Mouse (Mus musculus) MEL (cell line): ENCODE results near the gene Btn1a1. TPM values are rescaled to one million over a fixed set of nuclear protein-coding genes. Genes with fewer than 3 reads are reported as not detected.

Source experiments
- DNase-seq: peaks from one replicate; pipeline ENCODE4 v3.0.0; 2011; ENCODE audit warnings: low read depth, low spot score
- H3K27ac ChIP-seq: 2 replicates; pipeline ENCODE4 v1.5.1; 2012; ENCODE audit warnings: low read depth, mild to moderate bottlenecking, control low read depth, low read length, moderate library complexity; ENCODE audit not compliant: control insufficient read depth
- H3K27me3 ChIP-seq, 2 experiments: fragments of 150-350 bp in 1 of 2; sonication (generic) in 1 of 2; 2 replicates each; pipeline ENCODE4 v1.6.1; 2012; ENCODE audit warnings: low read length in 2 of 2, mild to moderate bottlenecking in 2 of 2, improper control_type of control experiment in 1 of 2, moderate library complexity in 1 of 2; ENCODE audit not compliant: insufficient read depth in 2 of 2, control insufficient read depth in 1 of 2
- H3K36me3 ChIP-seq, 2 experiments: 2 replicates each; pipeline ENCODE4 v1.6.1; 2012 to 2014; ENCODE audit warnings: low read length in 2 of 2, improper control_type of control experiment in 1 of 2, inconsistent platforms in 1 of 2, mild to moderate bottlenecking in 1 of 2; ENCODE audit not compliant: insufficient read depth in 2 of 2, control insufficient read depth in 1 of 2
- H3K4me1 ChIP-seq, 2 experiments: fragments of 150-350 bp in 1 of 2; sonication (generic) in 1 of 2; 2 replicates each; pipeline ENCODE4 v1.6.1; 2012; ENCODE audit warnings: low read length in 2 of 2, improper control_type of control experiment in 1 of 2, mild to moderate bottlenecking in 1 of 2; ENCODE audit not compliant: insufficient read depth in 2 of 2, control insufficient read depth in 1 of 2
- H3K4me3 ChIP-seq, 2 experiments: fragments of 150-350 bp in 1 of 2; sonication (generic) in 1 of 2; 2 replicates each; pipeline ENCODE4 v1.5.1; 2012; ENCODE audit warnings: low read depth in 2 of 2, low read length in 2 of 2, mild to moderate bottlenecking in 2 of 2, moderate library complexity in 2 of 2, control low read depth in 1 of 2, improper control_type of control experiment in 1 of 2; ENCODE audit not compliant: control insufficient read depth in 1 of 2, insufficient read depth in 1 of 2
- H3K79me2 ChIP-seq: 2 replicates; pipeline ENCODE4 v1.6.1; 2012; ENCODE audit warnings: mild to moderate bottlenecking, low read length, moderate library complexity; ENCODE audit not compliant: control insufficient read depth, poor library complexity, insufficient read depth
- H3K9ac ChIP-seq: 2 replicates; pipeline ENCODE4 v1.6.1; 2012; ENCODE audit warnings: low read depth, mild to moderate bottlenecking, control low read depth, low read length, moderate library complexity; ENCODE audit not compliant: control insufficient read depth, poor library complexity, severe bottlenecking
- H3K9me3 ChIP-seq: fragments of 150-350 bp; sonication (generic); replicated peaks from 2 replicates; pipeline ENCODE4 v1.6.1; 2012; ENCODE audit warnings: mild to moderate bottlenecking, low read length, improper control_type of control experiment, moderate library complexity; ENCODE audit not compliant: insufficient read depth
- CHD1 ChIP-seq: IDR thresholded peaks from 2 replicates; pipeline ENCODE4 v1.6.1; 2012; ENCODE audit warnings: low read depth, mild to moderate bottlenecking, inconsistent platforms, low read length, improper control_type of control experiment
- CTCF ChIP-seq, 3 experiments: IDR thresholded peaks in 2 of 3; conservative IDR thresholded peaks in 1 of 3; 2 replicates each; pipeline ENCODE4 v1.5.1; 2011 to 2012; ENCODE audit warnings: low read length in 3 of 3, low read depth in 2 of 3, mild to moderate bottlenecking in 2 of 3, improper control_type of control experiment in 1 of 3, inconsistent platforms in 1 of 3, mixed read lengths in 1 of 3, moderate library complexity in 1 of 3; ENCODE audit not compliant: control insufficient read depth in 1 of 3, insufficient read depth in 1 of 3, poor library complexity in 1 of 3, severe bottlenecking in 1 of 3
- GABPA ChIP-seq: IDR thresholded peaks from 2 replicates; pipeline ENCODE4 v1.6.1; 2012; ENCODE audit warnings: low read depth, mild to moderate bottlenecking, inconsistent platforms, low read length, improper control_type of control experiment, moderate library complexity
- HCFC1 ChIP-seq: IDR thresholded peaks from 2 replicates; pipeline ENCODE4 v1.6.1; 2012; ENCODE audit warnings: low read depth, mild to moderate bottlenecking, inconsistent platforms, low read length, improper control_type of control experiment, moderate library complexity
- JUND ChIP-seq: IDR thresholded peaks from 2 replicates; pipeline ENCODE4 v1.6.1; 2011; ENCODE audit warnings: low read depth, mild to moderate bottlenecking, improper control_type of control experiment, low read length
- MAFK ChIP-seq: IDR thresholded peaks from 2 replicates; pipeline ENCODE4 v1.6.1; 2011; ENCODE audit warnings: low read depth, mild to moderate bottlenecking, low read length, improper control_type of control experiment, borderline replicate concordance
- MAX ChIP-seq: IDR thresholded peaks from 2 replicates; pipeline ENCODE4 v1.6.1; 2011; ENCODE audit warnings: low read length, improper control_type of control experiment
- MAZ ChIP-seq: IDR thresholded peaks from 2 replicates; pipeline ENCODE4 v1.6.1; 2012; ENCODE audit warnings: low read depth, mild to moderate bottlenecking, inconsistent platforms, low read length, improper control_type of control experiment
- MXI1 ChIP-seq: IDR thresholded peaks from 2 replicates; pipeline ENCODE4 v1.6.1; 2011; ENCODE audit warnings: mild to moderate bottlenecking, low read depth, low read length, improper control_type of control experiment
- MYB ChIP-seq: IDR thresholded peaks from 2 replicates; pipeline ENCODE4 v1.6.1; 2011; ENCODE audit warnings: mild to moderate bottlenecking, low read depth, low read length, improper control_type of control experiment
- NELFE ChIP-seq: IDR thresholded peaks from 2 replicates; pipeline ENCODE4 v1.6.1; 2011; ENCODE audit warnings: low read depth, low read length, improper control_type of control experiment
- NRF1 ChIP-seq: IDR thresholded peaks from 2 replicates; pipeline ENCODE4 v1.6.1; 2014; ENCODE audit warnings: low read depth, mild to moderate bottlenecking, inconsistent platforms, low read length, improper control_type of control experiment, moderate library complexity; ENCODE audit not compliant: poor library complexity, insufficient read depth, severe bottlenecking
- POLR2AphosphoS2 ChIP-seq: IDR thresholded peaks from 2 replicates; pipeline ENCODE4 v1.6.1; 2011; ENCODE audit warnings: low read length, improper control_type of control experiment
- TAL1 ChIP-seq: IDR thresholded peaks from 2 replicates; pipeline ENCODE4 v1.6.1; 2012; ENCODE audit warnings: mild to moderate bottlenecking, inconsistent platforms, low read length, moderate library complexity, mixed read lengths
- TBP ChIP-seq: IDR thresholded peaks from 2 replicates; pipeline ENCODE4 v1.8.0; 2011; ENCODE audit warnings: low read depth, low read length, improper control_type of control experiment
- USF2 ChIP-seq, 2 experiments: IDR thresholded peaks; 2 replicates each; pipeline ENCODE4 v1.6.1; 2011 to 2012; ENCODE audit warnings: improper control_type of control experiment in 2 of 2, low read length in 2 of 2, borderline replicate concordance in 1 of 2, inconsistent platforms in 1 of 2, low read depth in 1 of 2, mild to moderate bottlenecking in 1 of 2; ENCODE audit not compliant: insufficient read depth in 1 of 2
- ZC3H11A ChIP-seq: IDR thresholded peaks from 2 replicates; pipeline ENCODE4 v1.6.1; 2012; ENCODE audit warnings: low read depth, mild to moderate bottlenecking, inconsistent platforms, low read length, improper control_type of control experiment
- ZMIZ1 ChIP-seq: IDR thresholded peaks from 2 replicates; pipeline ENCODE4 v1.6.1; 2012; ENCODE audit warnings: low read depth, mild to moderate bottlenecking, inconsistent platforms, low read length, improper control_type of control experiment, moderate library complexity
- ZNF384 ChIP-seq: IDR thresholded peaks from 2 replicates; pipeline ENCODE4 v1.6.1; 2012; ENCODE audit warnings: low read depth, mild to moderate bottlenecking, inconsistent platforms, low read length, improper control_type of control experiment
- polyA plus RNA-seq, 2 experiments: library from polyadenylated mRNA; stranded (reverse) in 1 of 2; unstranded in 1 of 2; fragments of >175 nt in 1 of 2; fragments of >200 nt in 1 of 2; gene quantifications; 2 replicates each; pipeline versions ENCODE4 v1.2.1 to v1.2.4; 2012; ENCODE audit warnings: low replicate concordance in 2 of 2, low read depth in 1 of 2; ENCODE audit not compliant: insufficient read length in 2 of 2, insufficient read depth in 1 of 2, missing spikeins in 1 of 2
- total RNA-seq: library from RNA; depleted of rRNA; stranded (reverse); fragments of 300-350 nt; gene quantifications from 2 replicates; pipeline ENCODE4 v1.2.3, GENCODE M21; 2012

Gene Btn1a1
- total and polyA plus RNA-seq, 3 experiments = 0.25 TPM; not detected in 2

DNA sequence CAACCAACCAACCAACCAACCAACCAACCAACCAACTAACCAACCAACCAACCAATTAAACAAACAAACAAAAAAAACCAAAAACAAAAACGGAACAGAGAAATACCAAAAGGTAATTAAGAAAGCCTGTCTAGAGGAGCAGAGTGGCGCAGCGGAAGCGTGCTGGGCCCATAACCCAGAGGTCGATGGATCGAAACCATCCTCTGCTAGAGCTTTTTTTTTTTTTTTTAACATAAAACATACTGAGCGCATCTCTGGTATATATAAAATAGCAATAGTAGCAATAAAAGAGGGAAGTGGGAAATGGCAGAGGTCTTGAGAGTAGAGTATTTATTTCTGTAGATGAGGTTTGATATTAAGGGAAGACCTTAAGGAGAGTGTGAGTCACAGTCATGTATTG is 34.2 kb upstream of the Btn1a1 start:
- H3K9me3 ChIP-seq = no peaks in the 10 kb centered on the region
- H3K9ac ChIP-seq = peak overlapping the region; percentile 19
- no peak for TF ChIP-seq NELFE
- peak; percentile 99 for TF ChIP-seq TBP
- no peak for TF ChIP-seq MAFK
- no peak for TF ChIP-seq MAX
- no peak for DNase-seq
- no peaks in the 10 kb centered on the region for H3K79me2 ChIP-seq
- H3K4me1 ChIP-seq = peaks cover 0 to 9% of the 10 kb centered on the region in 2 experiments; a peak in 1 of 4 replicates
- H3K4me3 ChIP-seq = peak overlapping the region; percentile 56 to 68
- H3K36me3 ChIP-seq = peaks cover 0 to 18% of the 10 kb centered on the region in 2 experiments; a peak in 2 of 4 replicates
- H3K27ac ChIP-seq = no peak overlapping the region
- H3K27me3 ChIP-seq = no peaks in the 10 kb centered on the region

DNA sequence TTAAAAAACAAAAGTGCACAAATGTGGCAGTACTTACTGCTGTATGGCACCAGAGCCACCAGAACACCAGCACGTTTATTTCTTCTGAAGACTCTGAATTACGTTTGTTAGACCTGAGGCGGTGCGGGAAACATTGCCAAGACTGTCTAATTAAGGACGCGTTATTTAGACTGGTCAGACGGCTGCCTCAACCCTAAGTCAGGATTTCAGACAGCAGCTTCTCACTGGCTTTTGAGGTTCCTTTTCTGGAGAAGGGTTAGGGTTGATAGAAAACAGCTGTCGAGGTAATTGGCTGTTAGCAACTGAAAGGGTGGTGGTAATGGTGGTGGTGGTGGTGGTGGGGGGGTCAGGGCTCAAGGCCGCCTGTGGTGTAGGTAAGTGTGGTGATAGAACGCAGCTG is 33.0 kb upstream of the Btn1a1 start:
- no peaks in the 10 kb centered on the region for H3K9me3 ChIP-seq
- no peak overlapping the region for H3K27ac ChIP-seq
- peaks cover 0 to 11% of the 10 kb centered on the region in 2 experiments; a peak in 2 of 4 replicates for H3K36me3 ChIP-seq
- TF ChIP-seq POLR2AphosphoS2 (no peak), ZNF384 (no peak), NELFE (no peak), HCFC1 (no peak), CTCF (IDR thresholded peaks at IDR 0.05 in 2 of 3, conservative IDR thresholded peaks at IDR 0.05 in 1 of 3; ENCODE audit: control insufficient read depth in 1 of 3, insufficient read depth in 1 of 3, low read depth in 2 of 3, low read length in 3 of 3, poor library complexity in 1 of 3, severe bottlenecking in 1 of 3) (no peak), CHD1 (no peak), GABPA (no peak), TBP (no peak), NRF1 (no peak), ZMIZ1 (no peak), ZC3H11A (no peak), MXI1 (no peak), MAZ (no peak), JUND (no peak), MYB (no peak), TAL1 (no peak), USF2 (IDR thresholded peaks at IDR 0.05; ENCODE audit: borderline replicate concordance in 1 of 2, insufficient read depth in 1 of 2, low read depth in 1 of 2, low read length in 2 of 2) (no peak), MAX (no peak), MAFK (no peak)
- no peaks in the 10 kb centered on the region for H3K79me2 ChIP-seq
- peak; percentile 65 for DNase-seq
- H3K4me1 ChIP-seq = peaks cover 0 to 3% of the 10 kb centered on the region in 2 experiments; a peak in 1 of 4 replicates
- peak overlapping the region; percentile 19 for H3K9ac ChIP-seq
- H3K4me3 ChIP-seq = peak overlapping the region; percentile 56 to 68
- no peaks in the 10 kb centered on the region for H3K27me3 ChIP-seq
